Mouse (Mus musculus) NIH3T3 (cell line): ENCODE data around the gene Fut11.

Experiments used
- DNase-seq: peaks from one replicate; pipeline ENCODE4 v3.0.0-alpha.2; 2012; ENCODE audit warnings: low read depth

Gene Fut11

GRCm38 (mm10) chr14:20694884-20695760 is at the start of gene Fut11:
Fut11 (plus strand) TSS chr14:20694968.
- DNase-seq: peak; percentile 84

- no peak for DNase-seq
These were observed 49.2 kb upstream of the Fut11 start for GRCm38 (mm10) chr14:20645547-20645946.

GRCm38 (mm10) chr14:20646381-20646780 is 48.4 kb upstream of the Fut11 start:
- no peak for DNase-seq

GRCm38 (mm10) chr14:20651000-20651399 is 43.8 kb upstream of the Fut11 start:
- DNase-seq: no peak

- DNase-seq: no peak
These were observed 43.0 kb upstream of the Fut11 start for GRCm38 (mm10) chr14:20651722-20652256.

GRCm38 (mm10) chr14:20654690-20655421 is 39.9 kb upstream of the Fut11 start:
- peak; percentile 10 for DNase-seq

- no peak for DNase-seq
These were observed 39.0 kb upstream of the Fut11 start for GRCm38 (mm10) chr14:20655731-20656130.

- DNase-seq: no peak
These were observed 38.4 kb upstream of the Fut11 start, which contains the start of gene Myoz1 for GRCm38 (mm10) chr14:20656361-20656760. Myoz1 (minus strand) TSS chr14:20656540.

- DNase-seq: peak; percentile 77
These were observed 36.4 kb upstream of the Fut11 start for GRCm38 (mm10) chr14:20658326-20658725.

- DNase-seq: no peak
These were observed 35.9 kb upstream of the Fut11 start for GRCm38 (mm10) chr14:20658902-20659301.

- DNase-seq: no peak
These were observed 35.1 kb upstream of the Fut11 start for GRCm38 (mm10) chr14:20659687-20660086.

GRCm38 (mm10) chr14:20660827-20661660 is 33.7 kb upstream of the Fut11 start:
- DNase-seq: peak; percentile 98

- DNase-seq: peak; percentile 38
These were observed 33.0 kb upstream of the Fut11 start for GRCm38 (mm10) chr14:20661661-20662331.

- no peak for DNase-seq
These were observed 32.0 kb upstream of the Fut11 start for GRCm38 (mm10) chr14:20662740-20663139.

- no peak for DNase-seq
These were observed 31.2 kb upstream of the Fut11 start for GRCm38 (mm10) chr14:20663601-20664000.

- no peak for DNase-seq
These were observed 30.3 kb upstream of the Fut11 start for GRCm38 (mm10) chr14:20664436-20664835.

- no peak for DNase-seq
These were observed 27.3 kb upstream of the Fut11 start for GRCm38 (mm10) chr14:20667469-20667868.

GRCm38 (mm10) chr14:20668154-20668810 is 26.5 kb upstream of the Fut11 start, which contains the start of gene Synpo2l:
Synpo2l (minus strand) TSS chr14:20668354.
- peak; percentile 10 for DNase-seq

GRCm38 (mm10) chr14:20672990-20673389 is 21.8 kb upstream of the Fut11 start:
- DNase-seq: peak; percentile 79

GRCm38 (mm10) chr14:20673735-20674063 is 21.1 kb upstream of the Fut11 start:
- DNase-seq: no peak
